Mouse (Mus musculus): ENCODE results near the gene Naif1.
"Not testable (repeated sequence)": the region's sequence is repeated elsewhere in the genome, so short reads cannot be mapped to it uniquely, and the experiment has no call there.

Naif1 gene

DNA sequence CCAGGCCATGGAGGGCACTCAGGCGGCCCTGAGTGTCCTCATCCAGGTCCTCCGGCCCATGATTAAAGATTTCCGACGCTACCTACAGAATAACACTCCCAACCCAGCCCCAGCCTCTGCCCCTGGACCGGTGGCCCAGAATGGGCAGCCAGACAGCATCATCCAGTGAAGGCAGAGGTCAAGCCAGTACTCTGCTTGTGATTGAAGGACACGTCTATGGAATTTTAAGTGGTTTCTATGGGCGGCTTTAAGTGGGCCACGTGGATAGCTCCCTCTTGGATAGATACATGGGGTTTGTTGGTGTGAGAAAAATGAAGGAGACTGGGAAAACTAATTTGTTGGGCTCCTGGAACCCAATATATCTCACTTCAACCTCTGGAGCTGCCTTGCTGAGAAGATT lies 4.8 kb downstream of the Naif1 start:
- DNase-seq (ENCODE audit: low read depth, low spot score): no peak

GRCm38 (mm10) chr2:32458300-32458699 lies 8.0 kb downstream of the Naif1 start:
- DNase-seq (ENCODE audit: low read depth, low spot score): no peak

DNA sequence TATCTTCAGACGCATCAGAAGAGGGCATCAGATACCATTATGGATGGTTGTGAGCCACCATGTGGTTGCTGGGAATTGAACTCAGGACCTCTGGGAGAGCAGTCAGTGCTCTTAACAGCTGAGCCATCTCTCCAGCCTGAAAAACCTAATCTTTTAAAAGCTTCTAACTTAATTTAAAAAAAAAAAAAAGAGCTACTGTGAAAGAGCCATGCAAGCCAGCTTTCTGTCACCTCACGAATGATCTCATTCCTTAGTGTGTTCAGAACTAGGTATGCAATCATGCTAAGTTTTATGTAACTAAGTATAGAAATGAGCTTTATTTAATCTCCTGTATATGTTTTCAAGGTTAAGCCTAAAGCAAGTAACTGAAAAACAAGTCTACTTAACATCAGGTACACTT lies 9.4 kb downstream of the Naif1 start:
- DNase-seq (ENCODE audit: low read depth, low spot score): no peak

DNA sequence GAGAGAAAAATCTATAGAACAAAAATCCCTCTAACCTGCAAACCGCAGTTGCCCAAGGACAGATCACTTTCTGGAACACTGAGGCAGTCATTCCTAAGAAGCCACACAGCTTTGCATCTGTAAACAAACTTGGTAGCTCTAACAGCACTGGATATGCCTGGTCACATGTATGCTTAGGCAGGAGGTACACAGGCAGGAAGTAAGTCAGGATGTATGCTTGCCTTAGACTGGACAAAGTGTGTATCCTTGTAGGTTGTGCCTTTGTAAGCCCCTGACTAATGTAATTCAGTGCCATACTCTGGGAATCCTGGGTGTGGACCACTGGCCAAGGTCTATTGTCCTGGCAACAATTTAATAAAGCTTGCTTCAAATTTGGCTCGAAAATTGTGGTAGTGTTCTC lies 13.5 kb downstream of the Naif1 start:
- DNase-seq (ENCODE audit: low read depth, low spot score): no peak

DNA sequence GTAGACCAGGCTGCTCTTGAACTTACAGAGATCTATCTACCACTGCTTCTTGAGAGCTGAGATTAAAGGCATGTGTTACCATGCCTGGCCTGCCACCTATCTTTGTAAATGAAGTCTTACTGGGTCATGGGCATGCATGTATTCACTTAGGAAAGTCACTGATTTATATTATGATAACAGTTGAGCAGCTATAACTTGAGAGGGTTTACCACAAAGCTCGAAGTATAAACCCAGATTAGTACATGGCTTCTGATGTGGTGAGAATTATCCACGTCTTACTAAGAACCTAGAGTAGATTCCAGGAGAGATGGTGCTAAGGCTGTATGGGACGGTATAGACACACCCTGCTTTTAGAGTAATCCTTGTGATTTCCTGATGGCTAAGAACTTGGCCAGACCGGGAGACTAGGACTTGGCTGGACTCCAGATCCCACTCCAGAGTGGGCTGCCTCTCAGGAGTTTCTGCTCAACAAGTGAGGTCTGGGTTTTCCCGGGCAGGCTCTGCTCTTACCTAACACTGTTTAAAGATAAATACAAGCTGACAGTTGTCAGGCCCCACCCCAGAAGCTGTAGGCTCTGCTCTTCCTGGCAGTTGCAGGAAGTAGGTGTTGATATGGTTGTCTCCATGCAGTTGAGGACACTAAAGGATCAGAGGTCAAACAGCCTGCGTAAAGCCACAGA lies 14.1 kb downstream of the Naif1 start:
- no peak for DNase-seq (ENCODE audit: low read depth, low spot score)

- DNase-seq (ENCODE audit: low read depth, low spot score): no peak
Measured at GRCm38 (mm10) chr2:32471001-32471680, 20.9 kb downstream of the Naif1 start.

- DNase-seq (ENCODE audit: low read depth, low spot score): no peak
Measured at GRCm38 (mm10) chr2:32471681-32472061, 21.4 kb downstream of the Naif1 start.

DNA sequence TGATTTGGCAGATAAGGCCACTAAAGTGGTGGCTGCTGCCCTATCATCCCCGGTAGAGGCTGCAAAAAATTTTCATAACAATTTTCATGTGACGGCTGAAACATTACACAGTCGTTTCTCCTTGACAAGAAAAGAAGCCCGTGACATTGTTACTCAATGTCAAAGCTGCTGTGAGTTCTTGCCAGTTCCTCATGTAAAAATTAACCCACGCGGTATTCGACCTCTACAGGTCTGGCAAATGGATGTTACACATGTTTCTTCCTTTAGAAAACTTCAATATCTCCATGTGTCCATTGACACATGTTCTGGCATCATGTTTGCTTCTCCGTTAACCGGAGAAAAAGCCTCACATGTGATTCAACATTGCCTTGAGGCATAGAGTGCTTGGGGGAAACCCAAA lies 25.1 kb downstream of the Naif1 start:
- DNase-seq (ENCODE audit: low read depth, low spot score): not testable (repeated sequence)

- DNase-seq (ENCODE audit: low read depth, low spot score): no peak
Measured at GRCm38 (mm10) chr2:32482351-32482750, 32.1 kb downstream of the Naif1 start.

GRCm38 (mm10) chr2:32483179-32483875 lies 33.1 kb downstream of the Naif1 start:
- peak; percentile 25 for DNase-seq (ENCODE audit: low read depth, low spot score)

- DNase-seq (ENCODE audit: low read depth, low spot score): no peak
Measured at GRCm38 (mm10) chr2:32484933-32485332, 34.7 kb downstream of the Naif1 start.

- no peak for DNase-seq (ENCODE audit: low read depth, low spot score)
Measured at GRCm38 (mm10) chr2:32485751-32486150, 35.5 kb downstream of the Naif1 start.

GRCm38 (mm10) chr2:32486155-32486554 lies 35.9 kb downstream of the Naif1 start:
- no peak for DNase-seq (ENCODE audit: low read depth, low spot score)

DNA sequence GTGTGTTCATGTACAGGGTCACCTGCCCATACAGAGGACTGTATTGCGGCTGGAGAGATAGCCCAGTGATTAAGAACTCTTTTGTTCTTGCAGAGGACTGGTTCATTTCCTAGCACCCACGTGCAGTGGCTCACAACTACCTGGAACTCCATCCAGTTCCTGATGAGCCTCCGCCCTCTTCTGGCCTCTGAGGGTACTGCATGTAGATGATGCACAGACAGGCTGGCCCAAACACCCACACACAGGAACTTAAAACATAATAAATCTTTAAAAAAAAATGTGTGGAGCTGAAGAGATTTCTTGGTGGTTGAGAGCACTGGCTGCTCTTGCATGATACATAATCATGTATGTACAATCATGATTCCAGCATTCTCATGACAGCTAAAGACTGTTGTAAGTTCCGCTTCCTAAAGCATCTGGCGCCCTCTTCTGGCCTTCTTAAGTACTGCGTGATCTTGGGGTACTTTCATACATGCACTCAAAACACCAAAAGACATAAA lies 36.9 kb downstream of the Naif1 start:
- peak; percentile 94 for DNase-seq (ENCODE audit: low read depth, low spot score)

DNA sequence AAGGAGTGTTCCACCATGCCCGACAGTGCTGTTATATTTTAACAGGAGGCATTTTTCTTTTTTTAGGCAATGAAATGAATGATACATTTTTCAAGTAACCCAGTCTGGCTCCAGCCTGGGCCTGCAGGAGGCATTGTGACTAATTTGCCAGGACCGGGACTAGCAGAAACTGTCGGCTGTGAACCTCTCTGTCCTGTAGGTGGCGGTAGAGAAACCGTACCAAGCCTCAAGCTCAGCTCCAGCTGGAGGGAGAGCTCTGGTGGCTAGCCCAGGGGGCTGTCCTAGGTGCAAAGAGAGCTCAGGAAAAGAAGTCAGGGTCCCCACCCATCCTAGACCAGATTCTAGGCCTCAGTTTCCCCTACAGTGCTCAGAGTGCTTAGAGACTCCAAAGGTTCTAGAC lies 38.4 kb downstream of the Naif1 start:
- DNase-seq (ENCODE audit: low read depth, low spot score): peak; percentile 90

DNA sequence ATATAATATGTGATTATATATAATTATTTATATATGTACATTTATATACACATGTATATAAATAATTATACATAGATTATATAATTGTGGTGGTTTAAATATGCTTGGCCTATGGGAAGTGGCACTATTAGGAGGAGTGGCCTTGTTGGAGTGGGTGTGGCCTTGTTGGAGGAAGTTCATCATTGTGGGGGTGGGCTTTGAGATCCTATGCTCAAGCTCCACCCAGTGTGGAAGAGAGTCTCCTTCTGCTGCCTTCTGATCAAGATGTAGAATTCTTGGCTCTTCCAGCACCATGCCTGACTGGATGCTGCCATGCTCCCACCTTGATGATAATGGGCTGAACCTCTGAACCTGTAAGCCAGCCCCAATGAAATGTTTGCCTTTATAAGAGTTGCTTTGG lies 40.5 kb downstream of the Naif1 start:
- DNase-seq (ENCODE audit: low read depth, low spot score): not testable (repeated sequence)

DNA sequence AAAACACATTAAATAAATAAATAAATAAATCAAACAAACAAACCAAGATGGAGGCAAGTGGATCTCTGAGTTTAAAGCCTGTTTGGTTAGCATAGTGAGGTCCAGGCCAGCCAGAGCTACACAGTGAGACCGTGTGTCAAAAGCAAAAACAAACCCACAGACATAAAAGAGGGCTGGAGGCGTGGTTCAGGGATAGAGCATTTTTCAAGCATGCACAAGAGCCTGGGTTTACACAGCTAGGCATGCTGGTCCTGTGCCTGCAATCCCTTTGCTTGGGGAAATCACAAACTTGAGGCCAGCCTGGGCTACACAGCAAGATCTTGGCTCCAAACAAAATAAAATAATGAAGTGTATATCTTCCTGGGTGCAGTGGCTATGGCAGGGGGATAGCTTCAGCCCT lies 42.4 kb downstream of the Naif1 start:
- DNase-seq (ENCODE audit: low read depth, low spot score): no peak

DNA sequence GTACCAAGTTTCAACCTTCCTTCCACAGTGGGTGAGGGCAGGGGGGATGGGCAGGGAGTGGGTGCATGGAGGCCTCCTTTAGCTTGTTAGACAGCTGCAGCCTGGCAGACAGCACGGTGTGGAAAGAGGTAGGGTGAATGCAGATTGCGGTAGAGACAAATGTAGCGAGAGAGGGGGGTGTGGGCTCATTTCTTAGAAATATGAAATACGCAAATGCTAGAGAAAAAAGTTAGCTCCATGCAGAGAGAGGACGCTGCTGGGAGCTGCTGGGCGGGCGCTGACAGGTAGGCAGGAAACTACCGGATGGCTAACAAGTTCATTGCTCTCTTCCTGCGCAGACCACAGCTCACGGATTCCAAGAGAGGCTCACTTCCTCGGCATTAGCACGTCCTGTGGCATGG lies 43.0 kb downstream of the Naif1 start:
- no peak for DNase-seq (ENCODE audit: low read depth, low spot score)

DNA sequence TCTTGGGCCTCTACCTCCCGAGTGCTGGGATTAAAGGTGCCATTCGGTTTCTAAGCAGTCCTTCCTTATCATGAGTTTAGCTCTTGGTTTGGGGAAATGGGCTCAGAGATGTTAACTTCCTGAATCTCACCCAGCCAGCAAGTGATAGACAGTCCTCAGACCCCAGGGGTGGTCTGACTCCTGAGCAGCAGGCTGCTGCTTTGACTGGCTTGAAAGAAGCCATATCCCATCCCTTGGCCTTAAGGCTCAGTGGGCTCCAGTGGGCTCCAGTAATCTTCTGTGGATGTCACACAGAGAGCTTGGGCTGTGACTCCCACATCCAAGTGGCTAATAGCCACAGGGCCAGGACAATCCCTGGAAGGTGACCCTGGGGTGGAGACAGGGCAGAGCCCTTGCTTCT lies 44.3 kb downstream of the Naif1 start:
- no peak for DNase-seq (ENCODE audit: low read depth, low spot score)

DNA sequence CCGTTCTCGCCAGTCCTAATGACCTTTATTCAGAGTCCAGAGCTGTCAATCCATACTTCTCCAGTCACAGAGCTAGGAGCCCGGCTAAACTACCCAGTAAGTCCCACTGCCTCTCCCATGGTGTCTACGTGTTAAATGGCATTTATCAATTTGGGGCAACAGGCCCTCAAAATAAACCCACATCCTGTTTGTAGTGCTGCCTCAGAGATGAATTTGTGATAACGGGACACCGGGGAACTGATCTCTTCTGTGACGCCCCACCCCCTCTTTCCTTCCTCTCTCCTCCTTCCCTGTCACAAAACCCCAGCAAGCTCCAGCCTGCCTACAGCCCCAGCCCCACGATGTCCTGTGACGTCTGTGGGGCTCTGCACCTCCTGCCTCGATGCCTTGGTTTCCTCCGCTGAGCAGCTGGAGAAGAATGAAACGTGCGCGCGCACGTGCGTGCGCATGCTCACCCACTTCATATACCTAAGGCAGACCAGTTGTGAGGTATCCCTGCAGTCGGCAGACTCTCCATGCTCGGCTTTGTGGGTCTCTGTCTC lies 45.0 kb downstream of the Naif1 start:
- no peak for DNase-seq (ENCODE audit: low read depth, low spot score)

GRCm38 (mm10) chr2:32496190-32496589 lies 45.9 kb downstream of the Naif1 start:
- DNase-seq (ENCODE audit: low read depth, low spot score): no peak

- no peak for DNase-seq (ENCODE audit: low read depth, low spot score)
Measured at GRCm38 (mm10) chr2:32499365-32499764, 49.1 kb downstream of the Naif1 start.
